Mouse (Mus musculus): ENCODE data around the gene Dusp16.

The Dusp16 gene

DNA sequence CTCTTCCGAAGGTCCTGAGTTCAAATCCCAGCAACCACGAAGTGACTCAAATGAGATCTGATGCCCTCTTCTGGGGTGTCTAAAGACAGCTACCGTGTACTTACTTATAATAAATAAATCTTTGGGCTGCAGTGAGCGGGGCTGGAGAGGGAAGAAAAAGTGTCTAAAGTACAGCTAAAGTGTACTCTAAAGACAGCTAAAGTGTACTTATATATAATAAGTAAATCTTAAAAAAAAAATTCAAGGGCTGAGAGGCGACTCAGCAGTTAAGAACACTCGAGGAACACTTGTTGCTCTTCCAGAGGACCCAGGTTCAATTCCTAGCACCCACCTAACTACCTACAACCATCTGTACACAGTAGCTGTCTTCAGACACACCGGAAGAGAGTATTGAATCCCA is 46.5 kb downstream of the Dusp16 start:
- DNase-seq (ENCODE audit: low read depth in 2 of 2, low spot score in 2 of 2) = no peak

DNA sequence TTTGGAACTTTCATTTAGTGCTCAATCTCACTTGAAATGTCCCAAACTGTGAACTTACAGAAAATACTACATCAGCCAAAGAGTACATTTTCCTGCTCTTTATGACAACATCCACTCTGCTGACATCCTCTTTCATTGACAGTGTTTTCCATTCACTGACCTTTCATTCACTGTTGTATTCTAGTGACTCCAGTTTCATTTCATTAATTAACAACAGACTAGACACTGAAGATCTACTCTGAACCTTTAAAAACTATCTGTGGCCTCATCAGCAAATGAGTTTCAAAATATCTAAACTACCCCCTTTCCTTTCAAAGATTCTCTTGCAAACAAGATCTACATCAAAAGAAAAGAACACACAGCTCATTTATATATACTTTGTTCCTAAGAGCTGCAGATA is 48.9 kb downstream of the Dusp16 start:
- DNase-seq (ENCODE audit: low read depth in 2 of 2, low spot score in 2 of 2) = no peak

DNA sequence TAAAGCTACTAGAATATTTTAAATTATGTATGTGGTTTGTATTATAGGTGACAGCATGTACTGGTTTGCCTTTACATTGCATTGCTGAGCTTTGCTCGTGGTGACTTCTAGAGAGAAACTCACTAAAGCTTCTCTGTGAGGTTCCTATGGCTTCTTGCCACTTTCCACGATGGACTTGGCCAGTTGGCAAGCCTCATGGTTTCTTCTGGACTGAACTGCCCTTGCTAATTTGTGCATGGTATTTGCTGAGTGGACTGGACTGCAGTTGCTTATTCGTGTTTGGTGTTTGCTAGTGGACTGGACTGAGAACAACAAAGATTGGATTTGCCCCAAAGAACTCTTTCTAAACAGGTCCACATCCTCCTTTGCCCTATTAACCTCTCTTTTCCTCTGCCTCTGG is 55.6 kb downstream of the Dusp16 start:
- no peak for DNase-seq (ENCODE audit: low read depth in 2 of 2, low spot score in 2 of 2)

DNA sequence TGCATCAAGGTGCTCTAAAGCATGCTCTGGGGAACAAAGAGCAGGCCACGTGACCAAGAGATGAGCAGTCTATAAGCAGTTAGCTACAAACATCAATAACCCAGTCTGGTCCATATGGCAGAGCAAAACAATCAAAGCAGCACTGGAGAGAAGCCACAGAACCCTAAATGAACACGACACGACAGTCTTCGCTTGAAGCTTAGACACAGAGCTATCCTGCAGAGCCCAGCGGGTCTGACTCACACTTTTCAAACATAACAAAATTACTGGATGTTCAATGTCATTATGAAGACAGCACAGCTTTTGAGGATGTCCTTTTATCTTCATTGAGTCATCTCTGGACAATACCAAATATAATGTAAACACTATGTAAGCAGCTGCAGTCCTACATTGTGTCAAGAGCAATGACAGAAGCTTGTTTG is 58.6 kb downstream of the Dusp16 start:
- no peak for DNase-seq (ENCODE audit: low read depth in 2 of 2, low spot score in 2 of 2)

DNA sequence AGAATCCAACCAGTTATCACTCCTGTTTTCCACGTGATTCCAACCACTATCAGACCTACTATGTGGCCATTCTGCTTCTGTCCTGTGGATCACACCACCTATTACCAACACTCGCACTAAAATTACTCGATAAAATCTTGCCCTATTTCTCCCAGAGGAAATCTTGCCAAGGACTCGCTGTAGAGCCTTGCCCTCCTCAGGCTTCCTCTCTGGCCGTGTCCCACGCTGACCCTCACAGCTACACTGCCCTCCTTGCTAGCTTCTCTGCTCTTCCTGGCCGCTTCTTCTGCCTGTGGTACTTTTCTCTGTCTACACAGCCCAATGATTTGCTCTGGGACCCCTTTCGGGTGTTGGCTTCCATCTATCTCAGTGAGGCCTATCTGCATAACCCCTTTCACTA is 59.6 kb downstream of the Dusp16 start:
- DNase-seq (ENCODE audit: low read depth in 2 of 2, low spot score in 2 of 2) = no peak

DNA sequence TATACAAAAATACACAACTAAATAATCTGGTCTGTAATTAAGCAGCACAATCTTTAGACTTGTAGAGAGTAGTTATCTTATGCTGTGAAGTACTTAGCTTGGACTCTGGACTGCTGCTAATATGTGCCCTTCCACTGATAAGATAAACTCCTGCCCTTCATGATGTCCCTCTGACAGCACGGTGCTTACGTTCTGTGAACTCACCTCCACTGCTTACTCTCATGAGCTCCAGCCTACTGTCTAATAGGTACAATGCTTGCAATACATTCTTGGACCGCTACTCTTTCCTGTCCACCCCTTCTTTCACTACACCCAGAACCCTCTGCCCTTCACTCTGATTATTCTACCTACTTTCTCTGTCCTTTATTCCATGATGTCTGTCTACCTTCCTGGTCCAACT is 61.4 kb downstream of the Dusp16 start:
- no peak for DNase-seq (ENCODE audit: low read depth in 2 of 2, low spot score in 2 of 2)

DNA sequence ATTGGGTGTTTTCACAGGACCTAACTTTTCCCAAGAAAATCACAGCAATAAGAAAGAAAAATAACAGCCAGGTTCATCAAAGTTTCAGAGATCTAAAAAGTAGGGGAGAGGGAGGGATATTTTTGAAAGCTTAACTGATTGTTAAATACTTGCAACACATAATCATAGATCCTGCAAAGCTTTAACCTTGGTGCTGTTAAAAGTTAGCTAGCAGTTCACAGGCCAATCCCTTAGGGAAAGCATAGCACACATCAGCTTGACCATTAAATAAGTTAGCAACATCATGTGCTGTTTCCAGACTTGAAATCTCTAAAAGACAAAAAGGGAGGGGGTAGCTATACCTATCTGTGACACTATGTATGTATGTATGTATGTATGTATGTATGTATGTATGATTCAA is 67.0 kb downstream of the Dusp16 start:
- DNase-seq (ENCODE audit: low read depth in 2 of 2, low spot score in 2 of 2) = no peak

DNA sequence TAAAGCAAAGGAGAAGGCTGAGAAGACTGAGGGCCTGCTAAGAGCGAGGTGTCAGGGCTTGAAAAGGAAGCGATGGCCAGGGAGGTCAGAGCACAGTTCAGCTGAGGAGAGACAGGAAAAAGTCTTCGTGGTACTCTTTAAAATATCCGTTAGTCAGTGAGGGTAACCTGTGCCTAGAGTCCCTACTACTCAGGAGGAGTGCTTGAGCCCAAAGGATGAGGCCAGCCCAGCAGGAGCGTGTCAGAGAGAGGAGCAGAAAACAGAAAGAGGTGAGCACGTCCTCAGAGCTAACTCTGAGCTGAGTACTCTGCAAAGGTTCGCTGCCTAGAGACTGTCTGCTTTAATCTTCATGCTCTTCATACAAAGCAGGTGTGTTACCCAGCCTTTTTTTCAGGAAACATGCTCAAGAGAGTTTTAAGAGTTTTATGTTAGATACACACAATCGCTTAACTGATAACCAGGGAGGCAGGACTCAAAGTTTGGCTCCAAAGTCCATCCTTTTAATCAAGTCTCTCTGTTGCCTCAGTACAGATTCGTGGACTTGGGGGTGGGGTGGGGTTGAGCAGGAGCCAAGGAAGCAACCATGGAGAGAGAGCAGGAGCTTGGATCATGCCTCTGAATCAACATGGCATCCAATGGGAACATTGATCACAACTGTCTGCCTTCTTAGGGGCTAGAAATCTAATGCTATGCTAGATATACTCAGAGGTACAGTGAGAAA is 68.4 kb downstream of the Dusp16 start:
- DNase-seq (ENCODE audit: low read depth in 2 of 2, low spot score in 2 of 2) = no peak

DNA sequence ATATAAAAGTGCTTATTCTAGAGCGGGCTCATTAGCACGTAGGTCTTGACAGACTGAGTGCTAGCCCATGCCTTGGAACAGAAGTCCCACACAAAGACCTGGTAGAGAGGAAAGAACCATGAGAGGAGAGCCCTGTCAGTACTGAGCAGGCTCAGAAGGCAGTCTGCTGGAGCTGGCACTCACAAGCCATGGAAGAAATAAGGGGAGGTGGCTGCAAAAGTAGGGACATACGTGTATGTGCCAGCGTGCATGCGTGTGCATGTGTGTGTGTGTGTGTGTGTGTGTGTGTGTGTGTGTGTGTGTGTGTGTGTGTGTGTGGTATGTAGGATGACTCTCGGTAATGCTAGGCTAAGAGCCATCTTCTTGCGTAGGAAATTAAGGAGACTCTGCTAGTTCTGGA is 69.1 kb downstream of the Dusp16 start:
- no peak for DNase-seq (ENCODE audit: low read depth in 2 of 2, low spot score in 2 of 2)

DNA sequence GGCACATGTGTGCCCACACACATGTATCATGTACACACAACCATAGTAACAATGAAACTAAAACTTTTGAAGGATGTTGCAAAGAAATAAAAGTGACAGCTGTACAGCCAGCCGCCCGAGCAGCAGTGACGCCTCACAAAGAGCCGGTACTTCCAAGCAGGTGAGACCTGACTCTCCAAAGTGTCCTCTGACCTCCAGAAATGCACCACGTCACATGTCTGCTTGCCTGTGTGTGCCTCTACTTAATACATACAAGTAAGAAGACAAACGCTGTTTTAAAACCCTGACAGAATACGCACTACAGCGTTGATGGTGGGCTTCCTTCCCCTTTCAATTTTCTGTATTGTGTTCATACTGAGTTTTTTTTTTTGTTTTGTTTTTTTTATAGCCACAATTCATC is 69.5 kb downstream of the Dusp16 start:
- no peak for DNase-seq (ENCODE audit: low read depth in 2 of 2, low spot score in 2 of 2)

DNA sequence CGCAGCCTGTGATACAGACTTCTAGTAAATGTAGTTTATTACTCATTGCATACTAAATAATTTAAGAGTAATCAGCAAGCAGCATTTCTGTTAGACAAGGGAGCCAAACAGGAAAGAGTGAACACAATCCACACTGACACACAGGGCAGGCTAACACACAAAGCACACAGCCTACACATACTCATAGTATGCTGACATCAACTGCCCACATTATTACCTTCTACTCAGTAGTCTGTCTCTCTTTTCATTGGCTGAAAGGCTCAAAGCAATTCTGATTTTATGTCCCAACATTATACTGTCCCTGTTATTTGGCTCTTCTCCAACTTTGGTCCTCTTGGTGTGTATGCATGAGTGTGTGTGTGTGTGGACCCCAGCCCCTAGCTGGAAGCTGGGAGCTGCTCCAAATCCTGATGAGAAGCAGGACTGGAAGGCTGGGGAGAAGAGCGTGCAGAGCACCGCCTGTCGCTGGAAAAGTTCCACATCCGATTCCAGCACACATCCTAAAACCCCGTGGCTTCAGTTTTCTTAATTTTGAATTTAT is 70.6 kb downstream of the Dusp16 start:
- no peak for DNase-seq (ENCODE audit: low read depth in 2 of 2, low spot score in 2 of 2)

DNA sequence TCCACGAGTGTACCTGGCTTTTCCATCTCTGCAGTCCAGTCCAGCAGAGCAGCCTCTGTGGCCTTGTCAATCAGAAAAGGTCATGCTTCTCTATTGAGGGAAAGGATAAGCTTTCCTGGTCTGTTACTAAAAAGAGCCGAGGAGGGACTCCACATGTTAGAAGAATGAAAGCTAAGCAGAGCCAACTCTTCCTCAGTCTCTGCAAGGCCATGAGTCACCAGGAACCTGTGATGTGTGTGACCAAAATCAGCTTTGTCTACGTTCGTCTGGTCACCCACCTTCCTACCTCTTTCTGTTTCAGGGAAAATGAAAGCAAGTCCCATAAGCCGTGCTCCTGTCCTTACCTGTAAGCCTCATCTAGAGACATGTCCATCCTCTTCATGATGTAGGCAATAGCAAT is 72.3 kb downstream of the Dusp16 start:
- no peak for DNase-seq (ENCODE audit: low read depth in 2 of 2, low spot score in 2 of 2)

DNA sequence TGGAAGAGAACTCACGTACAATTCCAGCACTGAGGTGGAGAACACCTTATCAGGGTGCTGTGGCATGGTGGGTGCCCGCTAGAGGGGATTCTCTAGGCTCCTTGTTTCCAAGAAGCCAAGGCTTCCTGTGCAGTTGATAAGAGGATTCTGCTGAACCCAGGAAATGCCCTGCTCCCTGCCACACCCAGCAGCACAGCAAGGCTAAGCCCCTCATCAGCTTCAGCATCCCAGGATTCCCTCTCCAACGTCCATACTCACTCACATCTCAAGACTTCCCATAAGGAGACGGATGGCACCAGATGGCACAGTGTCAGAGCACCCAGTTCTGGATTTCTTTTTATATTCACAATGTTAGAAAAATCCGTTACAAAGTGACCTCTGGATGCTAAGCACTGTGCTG is 73.3 kb downstream of the Dusp16 start:
- DNase-seq (ENCODE audit: low read depth in 2 of 2, low spot score in 2 of 2) = no peak

DNA sequence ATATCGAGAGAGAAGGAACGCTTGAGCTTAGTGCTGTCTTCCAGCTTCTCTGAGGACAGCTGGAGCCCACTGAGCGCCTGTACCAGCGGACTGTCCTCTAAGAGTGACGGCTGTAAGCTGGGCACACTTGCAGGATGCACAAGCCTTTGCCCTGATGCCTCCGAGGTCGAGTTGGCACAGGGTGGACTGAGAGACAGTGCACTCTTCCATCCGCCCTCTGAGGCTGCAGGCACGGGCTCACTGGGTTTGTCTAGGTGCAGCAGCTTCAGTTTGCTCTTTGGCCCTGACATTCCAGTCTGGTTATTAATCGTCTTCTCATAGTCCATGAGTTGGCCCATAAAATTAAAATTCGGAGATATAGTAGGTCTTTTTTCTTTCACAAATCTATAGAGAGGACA is 73.8 kb downstream of the Dusp16 start:
- no peak for DNase-seq (ENCODE audit: low read depth in 2 of 2, low spot score in 2 of 2)

DNA sequence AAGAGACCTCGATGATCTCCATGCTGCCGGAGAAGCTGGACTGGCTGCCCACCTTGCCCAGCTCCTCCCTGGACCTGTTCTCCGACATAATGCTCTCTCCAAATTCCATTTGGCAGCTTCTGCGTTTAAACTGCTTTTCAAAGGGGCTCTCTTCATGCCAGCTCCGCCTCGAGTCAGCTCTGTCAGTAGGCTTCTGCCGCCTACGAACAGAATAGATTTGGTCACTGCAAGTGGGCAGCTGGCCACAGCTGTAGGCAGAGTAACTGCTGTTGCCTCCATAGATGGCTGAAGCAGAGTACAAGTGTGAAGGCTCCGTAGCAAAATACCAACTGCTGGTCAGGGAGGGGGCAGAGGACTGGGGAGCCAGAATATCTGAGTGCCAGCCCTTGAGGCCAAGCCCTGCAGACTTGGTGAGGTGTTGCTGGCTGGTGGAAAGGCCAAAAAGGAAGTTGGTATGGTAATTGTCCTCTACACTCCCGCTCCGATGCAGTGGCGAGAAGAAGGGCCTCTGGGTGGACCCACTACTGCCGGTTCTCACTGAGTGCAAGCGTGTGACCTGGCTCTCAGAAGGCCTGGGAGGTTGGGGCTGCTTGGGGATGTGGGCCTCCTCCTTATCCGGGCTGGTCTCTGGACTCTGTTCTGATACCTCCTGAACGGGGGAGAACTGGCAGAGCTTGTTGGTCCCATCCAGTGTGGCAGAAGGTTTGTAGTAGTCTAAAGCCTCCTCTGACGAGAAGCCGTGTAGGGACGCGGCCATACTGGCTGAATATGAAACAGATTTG is 74.3 kb downstream of the Dusp16 start:
- DNase-seq (ENCODE audit: low read depth in 2 of 2, low spot score in 2 of 2) = no peak

DNA sequence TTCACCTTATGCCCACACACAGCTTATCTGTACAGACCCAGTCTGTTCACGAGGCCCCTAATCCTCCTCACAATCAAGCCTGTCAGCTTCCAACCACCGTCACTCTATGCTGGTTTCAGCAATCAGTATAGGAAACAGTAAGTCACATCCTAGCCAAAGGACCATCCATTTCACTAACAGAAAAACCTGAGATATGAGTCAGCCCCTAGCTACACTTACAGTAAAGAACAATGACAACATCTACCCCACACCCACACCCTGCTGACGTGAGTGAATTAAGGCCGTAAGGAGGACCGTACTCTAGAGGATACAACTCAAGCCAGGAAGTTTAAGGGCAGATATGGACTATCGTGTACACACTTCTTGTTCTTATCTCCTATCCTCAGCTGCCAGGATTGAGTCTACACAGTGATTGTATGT is 76.2 kb downstream of the Dusp16 start:
- DNase-seq (ENCODE audit: low read depth in 2 of 2, low spot score in 2 of 2) = no peak

DNA sequence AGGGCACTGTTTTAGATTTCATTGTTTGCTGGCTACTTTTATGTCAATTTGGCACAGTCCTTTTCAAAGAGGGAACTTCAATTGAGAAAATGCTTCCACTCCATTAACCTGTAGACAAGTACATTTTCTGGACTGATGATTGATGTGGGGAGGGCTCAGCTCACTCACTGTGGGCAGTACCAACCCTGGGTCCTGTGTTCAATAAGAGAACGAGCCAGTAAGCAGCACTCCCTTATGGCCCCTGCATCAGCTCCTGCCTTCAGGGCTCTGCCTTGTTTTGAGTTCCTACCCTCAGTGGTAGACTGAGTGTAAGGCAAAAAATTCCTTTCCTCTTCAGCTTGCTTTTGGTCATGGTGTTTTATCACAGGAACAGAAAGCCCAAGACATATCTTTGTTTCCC is 78.5 kb downstream of the Dusp16 start:
- DNase-seq (ENCODE audit: low read depth in 2 of 2, low spot score in 2 of 2) = no peak

DNA sequence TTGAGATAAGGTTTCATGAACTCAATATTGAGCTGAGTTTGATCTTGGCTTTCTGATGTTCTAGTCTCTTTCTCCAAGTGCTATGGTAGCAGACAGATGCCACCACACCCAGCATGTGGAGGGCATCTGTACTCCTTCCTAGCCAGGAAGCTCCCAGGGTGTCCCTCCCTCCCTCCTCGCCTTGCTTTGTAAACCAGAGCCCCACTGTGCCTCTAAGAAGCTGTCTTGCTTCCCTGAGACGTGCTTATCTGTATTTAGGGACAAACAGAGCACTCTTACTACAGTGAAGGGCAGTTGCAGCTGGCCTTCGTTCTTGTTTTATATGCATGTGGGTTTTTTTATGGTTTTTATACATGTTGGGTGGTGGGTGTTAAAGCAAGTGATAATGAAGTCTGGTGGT is 79.1 kb downstream of the Dusp16 start:
- no peak for DNase-seq (ENCODE audit: low read depth in 2 of 2, low spot score in 2 of 2)

DNA sequence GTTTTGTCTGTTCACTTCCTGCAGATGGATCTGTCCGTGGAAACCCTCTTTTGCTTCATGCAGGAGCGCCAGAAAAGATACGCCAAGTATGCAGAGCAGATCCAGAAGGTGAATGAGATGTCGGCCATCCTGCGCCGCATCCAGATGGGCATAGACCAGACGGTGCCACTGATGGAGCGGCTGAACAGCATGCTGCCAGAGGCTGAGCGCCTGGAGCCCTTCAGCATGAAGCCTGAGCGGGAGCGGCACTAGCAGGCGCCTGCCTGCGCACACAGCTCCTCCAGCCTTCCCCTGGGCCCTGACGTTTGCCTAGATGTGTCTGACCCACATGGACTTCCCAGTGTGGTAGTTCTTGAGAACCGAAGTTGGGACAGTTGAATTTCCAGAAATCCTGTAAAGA is 82.4 kb downstream of the Dusp16 start:
- no peak for DNase-seq (ENCODE audit: low read depth in 2 of 2, low spot score in 2 of 2)

DNA sequence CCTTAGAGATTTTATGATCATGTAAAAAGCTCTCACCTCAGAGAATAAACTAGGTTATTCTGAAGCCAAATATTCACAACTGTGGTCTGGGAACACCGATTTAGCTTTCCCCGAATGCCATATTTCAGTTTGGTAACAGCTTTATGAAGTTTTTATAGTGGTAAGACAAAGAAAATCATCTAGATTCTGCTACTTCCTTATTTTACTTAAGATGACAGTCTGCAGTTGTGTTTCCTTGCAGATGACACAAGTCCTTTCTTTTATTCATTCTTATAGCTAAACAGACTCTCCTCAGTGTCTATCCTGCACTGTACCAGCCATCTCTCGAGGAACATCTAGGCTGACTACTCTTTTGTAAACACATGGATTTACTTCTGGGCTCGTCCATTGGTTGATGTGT is 86.0 kb downstream of the Dusp16 start:
- no peak for DNase-seq (ENCODE audit: low read depth in 2 of 2, low spot score in 2 of 2)

DNA sequence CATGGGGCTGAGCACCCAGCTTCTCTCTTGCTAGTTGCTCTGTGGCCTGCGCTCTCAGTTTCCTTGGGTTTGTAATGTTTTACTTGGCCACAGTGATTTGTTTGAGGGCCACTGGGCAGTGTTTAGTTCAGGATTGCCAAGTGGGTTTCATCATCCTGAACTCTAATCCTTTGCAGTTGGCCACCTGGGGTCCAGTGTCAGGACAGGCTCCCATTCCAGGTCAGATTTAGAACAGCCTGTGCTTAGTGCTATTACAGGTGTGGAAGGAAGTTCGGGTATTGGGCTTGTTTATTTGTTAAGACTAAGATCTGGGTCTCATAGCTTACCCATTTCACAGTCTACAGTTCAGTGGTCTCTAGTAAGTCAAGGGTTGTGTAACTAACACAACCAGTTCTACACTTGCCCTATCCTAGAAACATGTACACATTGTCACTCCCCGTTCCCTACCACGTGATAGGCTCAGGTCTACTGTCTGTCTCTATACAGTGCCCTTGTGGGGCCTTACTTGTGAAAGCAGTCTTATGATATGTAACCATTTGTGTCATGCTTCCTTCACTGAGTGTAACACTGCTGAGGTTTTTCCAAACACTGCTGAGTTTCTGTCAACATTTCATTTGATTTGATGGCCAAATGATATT is 89.3 kb downstream of the Dusp16 start:
- DNase-seq (ENCODE audit: low read depth in 2 of 2, low spot score in 2 of 2) = no peak

DNA sequence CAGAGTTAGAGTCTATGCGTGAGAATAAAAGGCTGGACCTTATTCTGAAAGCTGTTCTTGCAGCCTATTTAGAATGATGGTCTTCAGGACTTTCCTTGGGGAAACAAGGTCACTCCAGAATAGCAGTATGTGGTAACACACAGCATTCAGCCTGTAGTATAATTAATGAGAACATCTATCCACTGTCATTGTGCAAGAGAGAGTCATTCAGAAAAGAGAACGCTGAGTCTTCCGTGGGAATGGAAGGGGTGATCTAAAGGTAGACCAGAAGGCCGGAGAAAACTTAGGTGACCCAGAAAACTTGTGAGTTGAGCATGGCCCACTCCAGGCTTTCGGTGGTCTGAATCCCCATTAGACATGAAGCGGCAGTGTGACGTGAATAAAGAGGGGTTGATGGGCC is 90.2 kb downstream of the Dusp16 start:
- DNase-seq (ENCODE audit: low read depth in 2 of 2, low spot score in 2 of 2) = no peak

Data from CD8-positive naive resting alpha-beta T cell, adult 2 months (primary cell).